Mouse (Mus musculus) embryonic facial prominence, embryonic 11.5 days (tissue): ENCODE results near the gene Limk2. TPM values are rescaled to one million over a fixed set of nuclear protein-coding genes. Genes with fewer than 3 reads are reported as not detected.

ENCODE experiments used
- ATAC-seq: fragments of 200-750 bp; cut with Nextera tagmentation; replicated peaks from 2 replicates; pipeline ENCODE4 v1.8.0; 2017; ENCODE audit warnings: low read depth; ENCODE audit not compliant: insufficient number of reproducible peaks, low FRiP score, low TSS enrichment
- DNase-seq: peaks from one replicate; pipeline ENCODE4 v3.0.0-alpha.2; 2015; ENCODE audit warnings: low spot score
- H3K27ac ChIP-seq: fragments of 300-500 bp; sonication (generic); replicated peaks from 2 replicates; pipeline ENCODE4 v1.5.1; 2014; ENCODE audit warnings: mild to moderate bottlenecking, low read depth, low read length, control low read depth
- H3K27me3 ChIP-seq: fragments of 300-500 bp; sonication (generic); 2 replicates; pipeline ENCODE4 v1.6.1; 2014; ENCODE audit warnings: mild to moderate bottlenecking, low read length, moderate library complexity, mixed read lengths; ENCODE audit not compliant: control insufficient read depth, insufficient read depth
- H3K36me3 ChIP-seq: fragments of 300-500 bp; sonication (generic); replicated peaks from 2 replicates; pipeline ENCODE4 v1.6.1; 2014; ENCODE audit warnings: low read depth, mild to moderate bottlenecking, low read length, moderate library complexity, mixed read lengths; ENCODE audit not compliant: control insufficient read depth, insufficient read depth
- H3K4me1 ChIP-seq: fragments of 300-500 bp; sonication (generic); 2 replicates; pipeline ENCODE4 v1.6.1; 2014; ENCODE audit warnings: low read length, mixed read lengths; ENCODE audit not compliant: control insufficient read depth, insufficient read depth
- H3K4me2 ChIP-seq: fragments of 300-500 bp; sonication (generic); 2 replicates; pipeline ENCODE4 v1.6.1; 2014; ENCODE audit warnings: low read depth, mild to moderate bottlenecking, control low read depth, low read length, moderate library complexity
- H3K4me3 ChIP-seq: fragments of 300-500 bp; sonication (generic); 2 replicates; pipeline ENCODE4 v1.5.1; 2014; ENCODE audit warnings: low read depth, low read length, control low read depth
- H3K9ac ChIP-seq: fragments of 300-500 bp; sonication (generic); replicated peaks from 2 replicates; pipeline ENCODE4 v1.6.1; 2014; ENCODE audit warnings: mild to moderate bottlenecking, control low read depth, low read length
- H3K9me3 ChIP-seq: fragments of 300-500 bp; sonication (generic); replicated peaks from 2 replicates; pipeline ENCODE4 v1.6.1; 2016; ENCODE audit warnings: mild to moderate bottlenecking, low read length, inconsistent platforms, mixed read lengths; ENCODE audit not compliant: control insufficient read depth
- WGBS: fragments of 180-500 bp; shearing (Covaris S2); extraction: QIAGEN DNeasy Blood & Tissue Kit; methylation state at CpG from one replicate; pipeline ENCODE4 v1.1.7; 2014; 5-methylcytosine and 5-hydroxymethylcytosine counted together
- polyA plus RNA-seq: library from polyadenylated mRNA; unstranded; fragments of >200 nt; fragmentation: Nextera tagmentation; extraction: Ambion mirVana; gene quantifications from 2 replicates; pipeline ENCODE4 v1.2.1, GENCODE M21; 2014

Gene Limk2
- polyA plus RNA-seq, 1 experiment from 2014 or later = 47.3 TPM

GRCm38 (mm10) chr11:3390789-3391188 lies 18.2 kb downstream of the Limk2 start:
- Histone ChIP-seq H3K27me3 (no peaks in the 10 kb centered on the region), H3K9me3 (no peaks in the 10 kb centered on the region), H3K36me3 (no peaks in the 10 kb centered on the region; the same call in 1 of the 2 replicates), H3K4me3 (no peak overlapping the region), H3K27ac (no peak overlapping the region), H3K4me1 (no peaks in the 10 kb centered on the region), H3K9ac (no peak overlapping the region), H3K4me2 (no peak overlapping the region)
- ATAC-seq (no peak), DNase-seq (no peak)
- WGBS = 91% methylated on average over 5 of the region's 5 CpGs

- no peak for ATAC-seq
- no peak overlapping the region for H3K9ac ChIP-seq
- H3K4me2 ChIP-seq = no peak overlapping the region
- WGBS = 68% methylated on average over 5 of the region's 5 CpGs
- H3K27ac ChIP-seq = no peak overlapping the region
- H3K36me3 ChIP-seq = no peaks in the 10 kb centered on the region; the same call in 1 of the 2 replicates
- no peaks in the 10 kb centered on the region for H3K4me1 ChIP-seq
- H3K9me3 ChIP-seq = no peaks in the 10 kb centered on the region
- no peaks in the 10 kb centered on the region for H3K27me3 ChIP-seq
- DNase-seq = no peak
- no peak overlapping the region for H3K4me3 ChIP-seq
Observed at GRCm38 (mm10) chr11:3389996-3390395, 19.0 kb downstream of the Limk2 start.

GRCm38 (mm10) chr11:3387482-3388196 lies 21.4 kb downstream of the Limk2 start:
- H3K27me3 ChIP-seq = no peaks in the 10 kb centered on the region
- no peak for DNase-seq
- no peak for ATAC-seq
- 87% methylated on average over 6 of the region's 6 CpGs for WGBS
- H3K9me3 ChIP-seq = no peaks in the 10 kb centered on the region
- H3K4me3 ChIP-seq = no peak overlapping the region
- no peak overlapping the region for H3K4me2 ChIP-seq
- no peak overlapping the region for H3K9ac ChIP-seq
- H3K4me1 ChIP-seq = no peaks in the 10 kb centered on the region
- no peaks in the 10 kb centered on the region; the same call in 1 of the 2 replicates for H3K36me3 ChIP-seq
- no peak overlapping the region for H3K27ac ChIP-seq

- Histone ChIP-seq H3K4me1 (no peaks in the 10 kb centered on the region), H3K4me2 (no peak overlapping the region), H3K9me3 (no peaks in the 10 kb centered on the region), H3K9ac (no peak overlapping the region), H3K36me3 (no peaks in the 10 kb centered on the region; the same call in 1 of the 2 replicates), H3K27me3 (no peaks in the 10 kb centered on the region), H3K4me3 (no peak overlapping the region), H3K27ac (no peak overlapping the region)
- ATAC-seq (peak; percentile 73), DNase-seq (peak; percentile 80)
- 26% methylated on average over 4 of the region's 4 CpGs for WGBS
Observed at GRCm38 (mm10) chr11:3386941-3387368, 22.0 kb downstream of the Limk2 start.

- no peaks in the 10 kb centered on the region for H3K36me3 ChIP-seq
- no peak overlapping the region for H3K27ac ChIP-seq
- WGBS = 60% methylated on average over 5 of the region's 5 CpGs
- ATAC-seq (no peak), DNase-seq (no peak)
- no peaks in the 10 kb centered on the region for H3K4me1 ChIP-seq
- no peak overlapping the region for H3K9ac ChIP-seq
- H3K27me3 ChIP-seq = no peaks in the 10 kb centered on the region
- no peaks in the 10 kb centered on the region for H3K9me3 ChIP-seq
- H3K4me2 ChIP-seq = no peak overlapping the region
- H3K4me3 ChIP-seq = no peak overlapping the region
Observed at GRCm38 (mm10) chr11:3382602-3383594, 26.1 kb downstream of the Limk2 start.

- DNase-seq (no peak), ATAC-seq (no peak)
- H3K36me3 ChIP-seq = no peaks in the 10 kb centered on the region
- H3K4me1 ChIP-seq = no peaks in the 10 kb centered on the region
- no peak overlapping the region for H3K4me3 ChIP-seq
- H3K27me3 ChIP-seq = no peaks in the 10 kb centered on the region
- no peak overlapping the region for H3K9ac ChIP-seq
- WGBS = 84% methylated on average over 6 of the region's 6 CpGs
- H3K4me2 ChIP-seq = no peak overlapping the region
- H3K27ac ChIP-seq = no peak overlapping the region
- no peaks in the 10 kb centered on the region for H3K9me3 ChIP-seq
Observed at GRCm38 (mm10) chr11:3381148-3381814, 27.7 kb downstream of the Limk2 start.

GRCm38 (mm10) chr11:3379427-3379826 lies 29.6 kb downstream of the Limk2 start:
- Histone ChIP-seq H3K4me2 (no peak overlapping the region), H3K9me3 (no peaks in the 10 kb centered on the region), H3K27ac (no peak overlapping the region), H3K4me1 (no peaks in the 10 kb centered on the region), H3K36me3 (no peaks in the 10 kb centered on the region), H3K27me3 (no peaks in the 10 kb centered on the region), H3K4me3 (no peak overlapping the region), H3K9ac (no peak overlapping the region)
- WGBS = 87% methylated on average over 4 of the region's 4 CpGs
- no peak for ATAC-seq
- DNase-seq = no peak
